Mouse (Mus musculus) naive thymus-derived CD4-positive, alpha-beta T cell, adult 5 months (primary cell): Measurements from ENCODE around the gene Hps4. TPM values are rescaled to one million over a fixed set of nuclear protein-coding genes. Genes with fewer than 3 reads are reported as not detected.

Experiments used
- polyA plus RNA-seq: library from polyadenylated mRNA; unstranded; fragments of 100-300 nt; shearing (Covaris generic); gene quantifications from one replicate; pipeline ENCODE4 v1.2.1, GENCODE M21; 2017

Hps4 gene
- 17.4 TPM for polyA plus RNA-seq

GRCm38 (mm10) chr5:112342463-112343204 is at the start of gene Hps4, which contains the start of gene Srrd:
TSS of gene Hps4 (plus strand) at chr5:112343083.
TSS of gene Srrd (minus strand) at chr5:112343040.

GRCm38 (mm10) chr5:112325546-112326445 is 17.1 kb upstream of the Hps4 start, which contains the start of gene Tfip11:
TSS of gene Tfip11 (plus strand) at chr5:112326358.

GRCm38 (mm10) chr5:112355910-112356309 is 13.0 kb downstream of the Hps4 start, which contains the start of gene Gm6583:
TSS of gene Gm6583 (minus strand) at chr5:112356033.

DNA sequence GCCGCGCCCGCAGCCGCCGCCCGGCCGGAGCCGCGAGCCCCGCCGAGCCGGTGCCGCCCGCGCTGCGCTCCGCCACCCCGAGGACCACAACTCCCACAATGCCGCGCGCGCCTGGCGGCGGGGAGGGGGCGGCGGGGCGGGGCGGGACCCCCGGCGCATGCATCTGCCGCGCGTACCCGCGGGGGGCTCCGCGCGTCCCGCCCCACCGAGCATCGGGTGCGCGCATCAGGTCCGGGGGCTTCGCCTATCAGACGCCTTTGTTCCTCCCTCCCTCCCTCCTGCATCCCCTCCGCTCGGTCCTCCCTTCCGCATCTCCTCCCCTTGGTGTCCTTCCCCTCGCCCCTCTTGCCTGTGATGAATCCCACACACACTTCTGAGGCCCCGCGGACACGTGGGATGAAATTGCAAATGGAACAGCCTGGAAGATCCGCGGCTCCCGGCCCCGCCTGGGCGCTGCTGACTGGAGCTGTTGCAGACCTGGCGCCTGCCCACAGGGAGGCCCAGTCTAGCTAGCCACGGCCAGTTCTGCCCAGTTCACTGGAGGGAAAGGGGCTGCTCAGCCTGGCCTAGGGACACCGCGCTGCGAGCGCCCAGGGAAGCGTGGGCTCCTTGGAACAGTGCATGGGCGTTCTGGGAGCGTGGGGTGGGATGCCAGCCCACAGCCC is 52.0 kb downstream of the Hps4 start, which contains the start of gene Asphd2:
TSS of gene Asphd2 (minus strand) at position 88 of the 665 bp plus-strand sequence.

Other genes with a start within 250 kb of the Hps4 start
- gene Cryba4, start 90.6 kb upstream of the Hps4 start, polyA plus RNA-seq = not detected
- gene Crybb1, start 87.3 kb upstream of the Hps4 start, polyA plus RNA-seq = not detected
- 133 TPM for gene Tpst2, start 66.4 kb upstream of the Hps4 start, polyA plus RNA-seq
- gene Tfip11, start 16.7 kb upstream of the Hps4 start, polyA plus RNA-seq = 44.0 TPM
- gene Srrd, start within 50 bp of the Hps4 start, polyA plus RNA-seq = 39.2 TPM
- not detected for gene Gm6583, start 12.9 kb downstream of the Hps4 start, polyA plus RNA-seq
- not detected for gene Asphd2, start 51.8 kb downstream of the Hps4 start, polyA plus RNA-seq
- gene Gm6588, start 106.3 kb downstream of the Hps4 start, polyA plus RNA-seq = not detected
- not detected for gene Sez6l, start 234.1 kb downstream of the Hps4 start, polyA plus RNA-seq